Mouse (Mus musculus): ENCODE measurements around the gene Ldlrad2.

Ldlrad2 gene

DNA sequence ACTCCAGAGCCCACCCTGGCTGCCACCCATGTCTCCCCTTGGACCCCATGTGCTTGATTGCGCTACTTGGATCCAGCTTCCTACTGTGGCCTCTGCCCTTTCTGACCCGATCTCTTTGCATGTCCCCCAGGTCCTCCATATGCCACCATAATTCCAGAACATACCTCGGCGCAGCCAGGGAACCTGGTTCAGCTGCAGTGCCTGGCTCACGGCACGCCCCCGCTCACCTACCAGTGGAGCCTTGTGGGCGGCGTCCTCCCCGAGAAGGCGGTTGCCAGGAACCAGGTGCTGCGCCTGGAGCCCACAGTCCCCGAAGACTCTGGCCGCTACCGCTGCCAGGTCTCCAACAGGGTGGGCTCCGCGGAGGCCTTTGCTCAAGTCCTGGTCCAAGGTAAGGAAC, 20.9 kb downstream of the Ldlrad2 start:
- DNase-seq (ENCODE audit: low read depth, low spot score), result no peak

DNA sequence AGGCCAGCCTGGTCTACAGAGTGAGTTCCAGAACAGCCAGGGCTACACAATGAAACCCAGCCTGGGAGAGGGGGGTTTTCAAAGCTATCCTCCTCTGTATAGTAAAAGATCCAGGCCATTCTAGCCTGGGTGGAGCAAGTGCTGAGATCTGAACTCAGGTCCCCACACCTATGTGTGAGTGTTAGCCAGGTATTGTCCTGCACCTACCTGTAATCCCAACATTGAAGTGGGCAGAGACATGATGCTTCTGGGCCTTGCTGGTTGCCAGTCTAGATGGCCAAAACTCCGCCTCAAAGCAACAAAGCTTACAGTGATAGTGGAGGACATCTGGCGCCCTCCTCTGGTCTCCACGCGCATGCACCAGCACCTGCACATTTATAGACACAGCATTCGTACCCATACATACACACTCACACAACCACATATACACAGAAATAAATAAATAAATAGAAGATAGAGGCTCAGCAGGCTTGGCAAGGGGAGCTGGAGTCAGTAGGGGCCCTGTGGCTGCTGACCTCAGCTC, 28.3 kb downstream of the Ldlrad2 start:
- DNase-seq (ENCODE audit: low read depth, low spot score), result peak; percentile 30

GRCm38 (mm10) chr4:137545568-137545967, 28.8 kb downstream of the Ldlrad2 start:
- DNase-seq (ENCODE audit: low read depth, low spot score), result no peak

GRCm38 (mm10) chr4:137542968-137543367, 31.4 kb downstream of the Ldlrad2 start:
- DNase-seq (ENCODE audit: low read depth, low spot score), result no peak

GRCm38 (mm10) chr4:137540356-137540755, 34.0 kb downstream of the Ldlrad2 start:
- no peak for DNase-seq (ENCODE audit: low read depth, low spot score)

- DNase-seq (ENCODE audit: low read depth, low spot score), result no peak
Observed at GRCm38 (mm10) chr4:137527872-137528271, 46.5 kb downstream of the Ldlrad2 start.

DNA sequence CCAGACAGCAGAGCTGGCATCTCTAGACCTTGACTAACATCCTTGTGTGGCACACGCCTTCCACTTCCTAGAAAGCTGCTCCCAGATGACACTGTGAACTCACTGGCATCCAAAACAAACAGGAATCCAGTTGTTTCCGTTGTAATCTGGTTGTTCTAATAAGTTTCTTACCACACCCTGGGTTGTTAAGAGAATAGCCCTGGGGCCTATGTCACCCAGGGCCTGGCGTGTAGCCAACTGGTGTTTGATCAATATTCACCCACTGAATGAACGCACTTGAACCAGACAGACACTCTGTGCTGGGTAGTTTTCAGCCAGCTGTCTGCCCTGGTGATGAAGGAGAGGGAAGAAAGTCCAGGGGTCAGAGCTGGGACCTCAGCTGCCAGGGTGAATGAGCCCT, 47.0 kb downstream of the Ldlrad2 start:
- no peak for DNase-seq (ENCODE audit: low read depth, low spot score)

DNA sequence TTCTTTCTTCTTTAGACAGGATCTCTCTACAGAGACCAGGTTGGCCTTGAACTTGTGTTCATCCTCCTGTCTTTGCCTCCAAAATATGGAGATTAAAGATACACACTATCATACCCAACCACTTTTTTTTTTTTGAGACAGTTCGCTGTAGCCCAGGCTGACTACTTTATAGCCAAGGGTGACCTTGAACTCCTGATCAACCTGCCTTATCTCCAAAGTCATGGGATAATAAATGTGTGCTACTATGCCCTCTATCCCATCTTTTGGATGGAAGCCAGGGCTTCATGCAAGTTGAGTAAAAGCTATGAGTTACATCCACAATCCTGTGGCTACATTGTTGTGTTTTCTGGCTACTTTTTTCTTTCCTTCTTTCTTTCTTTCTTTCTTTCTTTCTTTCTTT, 48.9 kb downstream of the Ldlrad2 start:
- DNase-seq (ENCODE audit: low read depth, low spot score), result no peak

Data from embryo, embryonic 11.5 days (tissue).